Mouse (Mus musculus): ENCODE measurements around the gene Gm20518.

The Gm20518 gene

GRCm38 (mm10) chr16:17891567-17891959 is at the start of gene Gm20518:
TSS of gene Gm20518 (minus strand) at chr16:17891671.
- DNase-seq (ENCODE audit: low read depth), result peak; percentile 96

GRCm38 (mm10) chr16:17939255-17939751 is 47.8 kb upstream of the Gm20518 start:
- DNase-seq (ENCODE audit: low read depth), result peak; percentile 71

DNA sequence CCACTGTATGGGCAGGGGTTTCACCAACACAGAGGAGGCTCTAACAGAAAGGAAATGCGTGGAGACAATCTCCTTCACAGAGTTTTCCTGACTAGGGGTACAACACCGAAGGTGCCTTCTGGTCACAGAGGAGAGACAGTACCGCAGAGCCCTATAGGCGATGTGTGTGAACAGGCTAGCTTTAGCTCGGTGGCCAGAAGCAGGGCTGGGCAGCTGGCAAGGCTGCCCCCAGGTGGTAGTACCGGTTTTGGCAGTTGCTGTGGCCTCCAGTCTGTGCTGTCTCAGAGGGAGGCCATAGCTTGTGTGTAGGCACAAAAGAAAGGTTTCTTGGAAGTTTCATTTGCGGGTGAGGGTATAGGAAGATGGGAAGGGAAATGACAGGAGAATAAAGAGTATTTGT is 47.4 kb upstream of the Gm20518 start:
- peak; percentile 74 for DNase-seq (ENCODE audit: low read depth)

- DNase-seq (ENCODE audit: low read depth), result no peak
Measured at GRCm38 (mm10) chr16:17938187-17938586, 46.7 kb upstream of the Gm20518 start.

- DNase-seq (ENCODE audit: low read depth), result no peak
Measured at GRCm38 (mm10) chr16:17936776-17937175, 45.3 kb upstream of the Gm20518 start.

- no peak for DNase-seq (ENCODE audit: low read depth)
Measured at GRCm38 (mm10) chr16:17934445-17934910, 43.0 kb upstream of the Gm20518 start.

GRCm38 (mm10) chr16:17933594-17934444 is 42.3 kb upstream of the Gm20518 start:
- DNase-seq (ENCODE audit: low read depth), result no peak

GRCm38 (mm10) chr16:17931906-17932460 is 40.5 kb upstream of the Gm20518 start:
- DNase-seq (ENCODE audit: low read depth), result no peak

DNA sequence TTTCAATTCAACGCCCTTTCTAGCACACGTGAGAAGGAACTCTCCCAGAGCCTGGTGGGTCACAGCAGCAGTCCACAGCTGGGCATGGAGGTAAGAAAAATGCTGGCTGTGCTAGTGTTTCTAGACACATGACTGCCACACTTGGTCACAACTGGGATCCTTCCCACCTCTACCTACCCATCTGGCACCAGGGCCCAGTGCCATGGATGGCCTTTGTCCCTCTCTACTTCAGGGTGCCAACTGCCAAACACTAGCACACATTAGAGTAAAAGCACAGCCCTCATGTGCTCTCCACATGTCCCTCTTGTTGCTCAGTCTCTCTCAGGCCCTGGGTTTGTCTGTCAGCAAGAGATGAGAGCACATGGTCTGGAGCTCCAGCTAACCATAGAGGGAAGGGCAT is 38.2 kb upstream of the Gm20518 start:
- DNase-seq (ENCODE audit: low read depth), result no peak

- DNase-seq (ENCODE audit: low read depth), result no peak
Measured at GRCm38 (mm10) chr16:17929211-17929610, 37.7 kb upstream of the Gm20518 start.

- peak; percentile 87 for DNase-seq (ENCODE audit: low read depth)
Measured at GRCm38 (mm10) chr16:17928627-17929104, 37.2 kb upstream of the Gm20518 start.

- DNase-seq (ENCODE audit: low read depth), result peak; percentile 78
Measured at GRCm38 (mm10) chr16:17928087-17928580, 36.7 kb upstream of the Gm20518 start, which contains the start of gene Slc25a1. TSS of gene Slc25a1 (minus strand) at chr16:17928219.

- DNase-seq (ENCODE audit: low read depth), result no peak
Measured at GRCm38 (mm10) chr16:17927351-17928082, 36.0 kb upstream of the Gm20518 start.

DNA sequence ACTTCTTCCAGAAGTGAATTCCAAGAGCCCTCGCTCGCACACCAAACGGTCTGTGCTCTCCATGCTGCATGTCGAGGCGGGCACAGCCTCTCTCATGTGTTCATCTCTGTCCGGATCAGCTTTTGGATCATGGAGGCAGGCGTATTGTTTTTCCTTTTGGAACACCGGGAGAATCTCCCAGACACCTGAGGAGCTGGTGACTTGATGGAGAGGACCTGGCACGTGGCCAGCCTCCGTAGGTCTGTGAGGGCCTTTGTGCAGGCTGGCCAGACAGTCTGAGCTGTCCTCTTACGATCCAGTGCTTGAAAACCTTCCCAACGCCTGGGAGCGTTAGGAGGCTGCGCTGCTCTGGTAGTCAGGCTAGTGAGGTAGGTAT is 30.7 kb upstream of the Gm20518 start:
- no peak for DNase-seq (ENCODE audit: low read depth)

GRCm38 (mm10) chr16:17921325-17922162 is 30.1 kb upstream of the Gm20518 start:
- DNase-seq (ENCODE audit: low read depth), result peak; percentile 97

DNA sequence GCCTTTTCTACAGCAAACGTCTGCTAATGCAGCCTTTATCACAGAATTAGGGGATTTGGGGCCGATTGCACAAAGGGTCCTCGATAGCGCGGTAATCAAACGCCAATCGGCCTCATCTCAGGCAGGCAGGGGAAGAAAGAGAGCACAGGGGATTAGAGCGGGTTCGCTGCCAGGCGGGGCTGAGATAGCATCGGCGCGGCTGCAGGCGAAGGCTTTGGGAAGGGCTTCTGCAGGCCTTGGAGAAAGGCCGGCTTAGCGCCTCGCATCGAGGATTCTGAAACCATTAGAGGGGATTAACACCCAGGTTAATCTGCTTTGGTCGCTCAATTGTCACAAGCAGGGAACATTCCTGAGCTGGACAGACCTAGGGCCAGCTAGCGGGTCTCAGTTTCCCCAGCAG is 29.1 kb upstream of the Gm20518 start:
- no peak for DNase-seq (ENCODE audit: low read depth)

DNA sequence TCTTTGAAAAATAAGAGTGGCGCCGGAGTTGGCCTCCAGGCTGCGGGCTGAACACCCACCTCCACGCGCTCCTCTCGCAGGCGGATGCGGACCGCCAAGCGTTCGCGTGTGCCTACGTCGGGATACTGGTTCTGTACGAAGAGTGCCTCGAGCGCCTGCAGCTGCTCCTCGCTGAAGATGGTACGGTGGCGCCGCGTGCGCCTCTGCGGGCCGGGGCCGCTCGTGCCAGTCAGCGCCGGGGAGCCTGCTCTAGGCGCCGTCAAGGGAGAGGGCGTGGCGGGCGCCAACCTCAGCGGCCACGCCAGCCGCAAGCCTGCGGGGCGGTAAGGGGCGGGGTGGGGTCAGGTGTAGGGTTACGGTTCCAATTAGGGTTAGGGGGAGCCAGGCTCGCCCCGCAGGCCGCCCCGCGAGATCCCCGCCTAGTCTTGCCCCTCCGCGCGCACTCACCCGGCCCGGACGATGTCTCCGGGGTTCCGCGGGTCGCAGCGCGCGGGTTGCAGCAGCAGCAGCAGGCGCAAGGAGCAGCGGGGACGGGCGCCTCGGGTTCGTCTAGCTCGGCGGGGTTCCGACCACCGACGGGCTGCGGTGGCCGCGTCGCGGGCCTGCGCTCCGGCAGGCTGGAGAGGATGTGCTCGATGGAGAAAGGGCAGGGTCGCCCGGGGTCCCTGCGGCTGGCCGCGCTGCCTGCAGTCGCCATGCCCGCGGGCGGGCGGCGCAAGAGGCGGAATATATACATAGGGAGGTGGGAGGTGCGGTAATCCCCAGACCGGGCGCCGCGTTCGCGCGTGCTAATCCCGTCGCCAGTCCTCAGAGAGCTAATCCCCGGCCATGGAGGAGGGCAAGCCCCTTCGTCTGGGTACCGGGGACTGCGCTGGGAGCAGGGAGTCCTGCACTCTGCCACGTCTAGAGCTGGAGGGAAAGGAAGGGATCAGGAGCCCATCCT is 23.1 kb upstream of the Gm20518 start, which contains the start of gene Gsc2:
Gsc2 (minus strand) TSS at position 753 of the 943 bp plus-strand sequence.
- DNase-seq (ENCODE audit: low read depth), result no peak

DNA sequence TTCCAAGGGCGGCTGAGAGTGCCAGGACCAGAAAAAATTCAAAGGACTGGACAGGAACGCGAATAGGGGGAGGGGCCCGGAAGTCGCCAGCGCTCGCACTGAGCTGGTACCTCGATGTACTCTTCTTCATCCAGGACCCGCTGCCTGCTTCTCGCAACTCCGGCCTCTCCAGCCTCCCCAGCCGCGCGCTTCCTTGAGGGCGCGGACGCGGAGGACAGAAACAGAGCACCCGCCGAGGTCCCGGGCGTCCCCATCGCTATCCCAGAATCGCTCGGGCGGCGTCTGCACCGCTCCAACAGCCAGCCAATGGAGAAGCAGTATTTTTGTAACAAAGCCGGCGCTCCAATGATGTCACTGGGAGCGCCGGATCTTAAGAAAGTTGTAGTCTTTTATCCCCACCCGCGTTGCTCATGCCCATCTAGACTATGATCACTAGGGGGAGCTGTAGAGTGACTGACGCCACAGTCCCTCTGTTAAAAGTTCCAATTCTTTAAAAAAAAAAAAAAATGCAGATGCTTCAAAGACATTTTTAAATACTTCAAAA is 19.7 kb upstream of the Gm20518 start, which contains the start of gene Ess2:
Ess2 (minus strand) TSS at position 297 of the 544 bp plus-strand sequence.
- DNase-seq (ENCODE audit: low read depth), result peak; percentile 98

DNA sequence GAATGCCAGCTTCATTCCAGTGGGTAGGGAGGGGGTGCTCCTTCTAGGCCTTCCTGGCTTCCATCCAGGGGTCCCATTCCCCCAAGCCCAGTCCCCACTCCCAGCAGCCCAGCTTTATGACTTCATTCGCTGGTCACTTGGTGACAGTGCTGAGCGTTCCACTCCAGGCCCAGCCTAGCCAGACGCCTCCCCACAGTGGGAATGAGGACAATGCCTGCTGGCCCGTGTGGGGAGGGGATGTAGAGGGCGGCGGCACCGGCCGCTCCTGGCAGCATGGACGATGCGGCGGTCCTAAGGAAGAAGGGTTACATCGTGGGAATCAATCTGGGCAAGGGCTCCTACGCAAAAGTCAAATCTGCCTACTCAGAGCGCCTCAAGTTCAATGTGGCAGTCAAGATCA is 7.0 kb upstream of the Gm20518 start, which contains the start of the genes Dgcr2 and Tssk2:
Dgcr2 (minus strand) TSS at position 101 of the 400 bp plus-strand sequence.
Tssk2 (plus strand) TSS at position 176 of the 400 bp plus-strand sequence.
- no peak for DNase-seq (ENCODE audit: low read depth)
